Mouse (Mus musculus) megakaryocyte, embryonic 14.5 days (primary cell): ENCODE measurements at regions not wholly inside any gene's neighbourhood (a gene's known extent, or its start where the extent isn't known, plus 50 kb on each side); places are given as distances from the start of the nearest gene placed in this dataset.

Experiments
- FLI1 ChIP-seq: IDR thresholded peaks from 2 replicates; pipeline ENCODE4 v1.6.1; 2012; ENCODE audit warnings: low read length, inconsistent platforms, mixed read lengths
- GATA1 ChIP-seq: IDR thresholded peaks from 3 replicates; pipeline ENCODE4 v1.6.1; 2012; ENCODE audit warnings: mixed read lengths, low read length, inconsistent platforms, borderline replicate concordance

- no peak for TF ChIP-seq GATA1
- no peak for TF ChIP-seq FLI1
Observed at GRCm38 (mm10) chr8:89632304-89632703, 588.3 kb upstream of the Sall1 start.
